Mouse (Mus musculus) lung, embryonic 16.5 days (tissue): Measurements from ENCODE around the gene Hsdl2. TPM values are rescaled to one million over a fixed set of nuclear protein-coding genes. Genes with fewer than 3 reads are reported as not detected.

Experiments used
- ATAC-seq: fragments of 200-750 bp; cut with Nextera tagmentation; 2 replicates; pipeline ENCODE4 v1.8.0; 2017; ENCODE audit warnings: low read depth, mild to moderate bottlenecking, moderate library complexity
- H3K27ac ChIP-seq: fragments of 300-500 bp; sonication (generic); 2 replicates; pipeline ENCODE4 v1.5.1; 2014; ENCODE audit warnings: mild to moderate bottlenecking, control low read depth, low read length
- H3K27me3 ChIP-seq: fragments of 300-500 bp; sonication (generic); 2 replicates; pipeline ENCODE4 v1.6.1; 2014; ENCODE audit warnings: low read depth, low read length, mixed read lengths; ENCODE audit not compliant: control insufficient read depth, insufficient read depth
- H3K36me3 ChIP-seq: fragments of 300-500 bp; sonication (generic); 2 replicates; pipeline ENCODE4 v1.6.1; 2014; ENCODE audit warnings: low read length; ENCODE audit not compliant: control insufficient read depth, insufficient read depth
- H3K4me1 ChIP-seq: fragments of 300-500 bp; sonication (generic); replicated peaks from 2 replicates; pipeline ENCODE4 v1.6.1; 2014; ENCODE audit warnings: low read length, mixed read lengths; ENCODE audit not compliant: control insufficient read depth, insufficient read depth
- H3K4me2 ChIP-seq: fragments of 300-500 bp; sonication (generic); 2 replicates; pipeline ENCODE4 v1.6.1; 2014; ENCODE audit warnings: low read depth, low read length, control low read depth
- H3K4me3 ChIP-seq: fragments of 300-500 bp; sonication (generic); 2 replicates; pipeline ENCODE4 v1.5.1; 2014; ENCODE audit warnings: mild to moderate bottlenecking, low read length, control low read depth
- H3K9ac ChIP-seq: fragments of 300-500 bp; sonication (generic); 2 replicates; pipeline ENCODE4 v1.6.1; 2014; ENCODE audit warnings: low read length, control low read depth
- H3K9me3 ChIP-seq: fragments of 300-500 bp; sonication (generic); 2 replicates; pipeline ENCODE4 v1.6.1; 2016; ENCODE audit warnings: low read length; ENCODE audit not compliant: control insufficient read depth
- WGBS: fragments of 180-500 bp; shearing (Covaris S2); extraction: QIAGEN DNeasy Blood & Tissue Kit; methylation state at CpG from one replicate; pipeline ENCODE4 v1.1.7; 2014; 5-methylcytosine and 5-hydroxymethylcytosine counted together
- polyA plus RNA-seq: library from polyadenylated mRNA; unstranded; fragments of >200 nt; fragmentation: Nextera tagmentation; extraction: Ambion mirVana; gene quantifications from 2 replicates; pipeline ENCODE4 v1.2.1, GENCODE M21; 2015

The Hsdl2 gene
- polyA plus RNA-seq, 1 experiment from 2014 or later: 26.3 TPM

DNA sequence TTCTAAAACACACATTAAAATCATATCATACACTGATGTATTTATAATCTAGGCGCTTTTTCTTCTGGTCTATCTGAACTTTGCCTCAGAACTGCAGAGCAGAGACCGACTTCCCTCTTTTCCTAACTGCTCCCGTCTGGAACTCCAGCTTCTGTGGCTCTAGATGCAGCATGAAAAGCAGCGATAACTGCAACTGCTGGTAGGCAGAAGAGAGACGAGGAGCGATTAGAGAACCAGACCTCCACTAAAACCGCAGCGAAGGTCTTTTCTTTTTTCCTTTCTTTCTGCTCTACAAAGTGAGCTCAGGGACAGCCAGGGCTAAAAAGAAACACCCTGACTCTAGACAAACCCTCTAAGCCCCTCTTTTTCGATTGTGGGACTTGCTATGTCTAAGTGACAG, 48.8 kb downstream of the Hsdl2 start:
- Histone ChIP-seq H3K9me3 (no peaks in the 10 kb centered on the region), H3K27ac (no peak overlapping the region), H3K4me1 (peaks cover 13% of the 10 kb centered on the region), H3K4me3 (no peak overlapping the region), H3K9ac (no peak overlapping the region), H3K27me3 (no peaks in the 10 kb centered on the region), H3K36me3 (no peaks in the 10 kb centered on the region), H3K4me2 (no peak overlapping the region)
- WGBS: 72% methylated on average over 9 of the region's 9 CpGs
- no peak for ATAC-seq

DNA sequence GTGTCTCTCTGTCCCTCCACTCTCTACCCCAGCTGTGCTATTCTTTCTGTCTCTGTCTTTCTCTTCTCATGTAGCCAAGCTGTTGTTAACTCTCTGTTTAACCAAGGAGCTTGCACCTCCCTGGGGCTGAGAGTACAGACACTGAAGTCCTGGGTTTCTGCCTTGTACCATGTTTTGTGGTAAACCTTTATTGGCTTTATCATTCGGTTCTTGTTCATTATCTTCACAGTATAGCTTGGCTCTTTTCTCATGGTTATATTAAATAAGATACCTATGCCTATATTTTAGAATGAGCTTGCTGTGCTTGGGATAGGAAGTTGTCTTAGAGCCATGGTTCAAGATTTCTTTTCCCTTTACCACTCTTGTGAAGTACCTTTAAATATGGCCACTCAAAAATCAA, 53.2 kb downstream of the Hsdl2 start:
- H3K9me3 ChIP-seq: no peaks in the 10 kb centered on the region
- ATAC-seq: no peak
- H3K4me3 ChIP-seq: no peak overlapping the region
- WGBS: 76% methylated on average over 1 of the region's 1 CpGs
- no peaks in the 10 kb centered on the region for H3K27me3 ChIP-seq
- H3K4me1 ChIP-seq: peaks cover 18% of the 10 kb centered on the region
- H3K4me2 ChIP-seq: no peak overlapping the region
- no peak overlapping the region for H3K9ac ChIP-seq
- no peak overlapping the region for H3K27ac ChIP-seq
- no peaks in the 10 kb centered on the region for H3K36me3 ChIP-seq

DNA sequence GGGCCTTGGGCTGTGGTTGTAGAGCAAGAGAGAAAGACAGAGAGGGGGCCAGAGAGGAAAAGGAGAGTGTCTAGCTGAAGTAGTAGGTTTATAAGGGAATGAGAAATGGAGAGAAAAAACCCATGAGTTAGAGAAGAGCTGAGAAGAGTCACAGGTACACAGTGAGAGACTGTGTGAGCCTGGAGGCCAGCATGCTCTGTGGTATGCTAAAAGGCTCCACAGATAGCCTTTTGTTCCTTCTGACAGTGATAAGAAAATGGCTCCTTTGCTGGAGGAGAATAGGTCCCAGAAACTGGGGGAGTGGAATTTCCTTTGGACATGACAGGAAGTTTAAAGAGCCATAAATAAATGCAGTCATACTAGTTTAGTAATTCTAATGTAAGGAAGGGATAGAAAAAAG, 57.8 kb downstream of the Hsdl2 start:
- peaks cover 27% of the 10 kb centered on the region for H3K4me1 ChIP-seq

DNA sequence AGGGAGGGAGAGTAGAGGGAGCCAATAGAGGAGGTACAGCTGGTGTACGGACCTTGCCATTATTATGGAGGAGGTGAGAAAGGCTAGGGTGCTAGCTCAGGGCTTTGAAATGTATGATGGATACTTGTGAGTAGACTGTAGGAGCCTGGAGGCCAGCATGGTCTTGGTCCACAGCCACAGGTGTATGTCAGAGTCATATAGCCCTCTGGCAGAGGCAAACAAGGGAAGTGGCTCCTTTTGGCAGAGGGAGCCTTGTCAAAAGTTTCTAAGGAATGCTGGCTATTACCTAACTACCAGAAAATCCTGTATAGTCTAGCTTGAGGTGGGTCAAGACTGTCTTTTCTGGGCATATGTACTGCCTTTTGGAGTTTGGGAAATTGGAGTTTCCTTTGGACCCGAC, 59.4 kb downstream of the Hsdl2 start:
- peak; percentile 52 for ATAC-seq
- no peaks in the 10 kb centered on the region for H3K9me3 ChIP-seq
- 57% methylated on average over 2 of the region's 2 CpGs for WGBS

More for the DNA sequence above, 57.8 kb downstream of the Hsdl2 start:
- no peak overlapping the region for H3K4me2 ChIP-seq
- H3K27ac ChIP-seq: no peak overlapping the region
- no peak overlapping the region for H3K9ac ChIP-seq
- no peaks in the 10 kb centered on the region for H3K27me3 ChIP-seq
- H3K4me3 ChIP-seq: no peak overlapping the region
- ATAC-seq: no peak
- H3K36me3 ChIP-seq: no peaks in the 10 kb centered on the region
- no peaks in the 10 kb centered on the region for H3K9me3 ChIP-seq

DNA sequence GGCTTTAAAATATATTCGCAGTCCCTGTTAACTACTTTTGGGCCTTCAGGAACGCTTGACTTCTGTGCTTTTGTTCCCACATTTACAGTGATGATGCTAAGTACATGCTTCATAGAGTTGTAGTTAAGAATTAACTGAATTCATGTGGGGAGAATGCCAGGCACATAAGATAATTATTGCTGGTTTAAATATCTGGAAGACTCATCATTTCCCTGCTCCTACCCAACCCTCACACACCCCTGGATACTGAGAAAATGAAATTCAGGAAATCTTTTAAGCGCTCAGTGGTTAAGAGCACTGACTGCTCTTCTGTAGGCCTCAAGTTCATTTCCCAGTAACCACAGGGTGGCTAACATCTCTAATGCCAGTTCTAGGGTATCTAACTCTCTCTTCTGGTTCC, 60.7 kb downstream of the Hsdl2 start:
- Histone ChIP-seq H3K4me3 (no peak overlapping the region), H3K27ac (no peak overlapping the region), H3K9me3 (no peaks in the 10 kb centered on the region), H3K4me2 (no peak overlapping the region), H3K9ac (no peak overlapping the region), H3K36me3 (no peaks in the 10 kb centered on the region), H3K27me3 (no peaks in the 10 kb centered on the region), H3K4me1 (peaks cover 17% of the 10 kb centered on the region)
- no peak for ATAC-seq
- WGBS: 86% methylated on average over 3 of the region's 3 CpGs

More for the DNA sequence above, 59.4 kb downstream of the Hsdl2 start:
- H3K9ac ChIP-seq: no peak overlapping the region
- H3K4me1 ChIP-seq: peaks cover 19% of the 10 kb centered on the region
- no peaks in the 10 kb centered on the region for H3K27me3 ChIP-seq
- H3K4me3 ChIP-seq: no peak overlapping the region
- no peak overlapping the region for H3K27ac ChIP-seq
- no peak overlapping the region for H3K4me2 ChIP-seq
- no peaks in the 10 kb centered on the region for H3K36me3 ChIP-seq

DNA sequence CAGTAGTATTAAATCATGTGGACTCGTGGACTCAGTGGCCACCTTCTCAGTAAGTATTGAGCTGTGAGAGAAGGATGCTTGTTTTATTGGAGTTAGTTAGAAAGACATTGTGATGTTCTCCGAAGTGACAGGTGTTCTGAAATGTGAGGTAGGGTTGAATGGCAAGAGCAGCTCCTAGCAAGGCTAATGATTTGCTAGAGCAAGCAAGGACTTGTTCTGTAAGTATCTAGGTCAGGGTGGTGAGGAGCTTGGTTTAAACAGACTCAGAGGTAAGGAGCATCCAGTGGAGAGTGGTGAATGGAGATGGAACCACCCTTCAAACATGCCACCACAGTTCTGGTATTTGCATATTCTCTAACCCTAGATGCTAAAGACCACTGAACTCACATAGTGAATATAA, 61.3 kb downstream of the Hsdl2 start:
- 78% methylated on average over 2 of the region's 2 CpGs for WGBS
- no peak overlapping the region for H3K9ac ChIP-seq
- no peaks in the 10 kb centered on the region for H3K36me3 ChIP-seq
- H3K27ac ChIP-seq: no peak overlapping the region
- no peaks in the 10 kb centered on the region for H3K9me3 ChIP-seq
- peaks cover 17% of the 10 kb centered on the region for H3K4me1 ChIP-seq
- no peak overlapping the region for H3K4me2 ChIP-seq
- no peaks in the 10 kb centered on the region for H3K27me3 ChIP-seq
- H3K4me3 ChIP-seq: no peak overlapping the region
- no peak for ATAC-seq

DNA sequence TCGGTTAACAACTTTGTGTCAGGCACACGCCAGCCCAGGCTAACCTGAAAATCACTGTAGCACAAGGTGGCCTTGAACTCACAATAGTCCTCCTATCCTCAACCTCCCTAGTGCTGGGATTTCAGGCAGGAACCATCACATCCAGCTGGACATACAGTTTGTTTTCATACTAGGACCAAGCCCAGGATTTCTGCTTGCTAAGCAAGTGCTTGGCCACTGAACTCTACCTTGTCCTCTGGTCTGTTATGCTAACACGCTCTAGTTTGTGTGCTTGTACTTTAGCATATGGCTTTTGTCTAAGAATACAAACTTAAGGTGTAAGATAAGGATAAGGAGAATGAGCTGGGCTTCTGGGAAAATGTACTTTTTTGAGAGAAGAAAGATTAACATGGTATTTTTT, 63.1 kb downstream of the Hsdl2 start:
- WGBS: 74% methylated on average over 3 of the region's 3 CpGs
- Histone ChIP-seq H3K36me3 (no peaks in the 10 kb centered on the region), H3K9ac (no peak overlapping the region), H3K9me3 (no peaks in the 10 kb centered on the region), H3K27ac (no peak overlapping the region), H3K27me3 (no peaks in the 10 kb centered on the region), H3K4me3 (no peak overlapping the region), H3K4me2 (no peak overlapping the region), H3K4me1 (peaks cover 14% of the 10 kb centered on the region)
- no peak for ATAC-seq

DNA sequence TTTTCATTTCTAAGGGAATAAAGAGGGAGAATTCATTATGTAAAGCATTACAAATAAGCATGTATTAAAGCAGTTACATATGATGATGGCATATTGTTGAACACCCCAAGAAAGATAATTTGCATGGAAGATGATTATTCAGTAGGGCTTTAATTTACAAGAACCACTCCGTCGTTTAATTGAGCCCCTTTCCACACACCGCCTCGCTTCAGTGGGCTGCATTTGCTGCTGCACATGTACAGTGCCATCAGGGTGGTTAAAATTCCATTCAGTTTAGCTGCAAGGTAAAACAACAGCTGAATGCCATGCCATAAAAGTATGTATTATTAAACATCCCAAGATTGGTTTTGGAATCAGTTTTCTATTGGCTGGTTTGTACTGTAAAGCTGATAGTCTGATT, 63.6 kb downstream of the Hsdl2 start:
- Histone ChIP-seq H3K27ac (no peak overlapping the region), H3K27me3 (no peaks in the 10 kb centered on the region), H3K4me1 (peaks cover 11% of the 10 kb centered on the region), H3K9me3 (no peaks in the 10 kb centered on the region), H3K4me3 (no peak overlapping the region), H3K4me2 (no peak overlapping the region), H3K36me3 (no peaks in the 10 kb centered on the region), H3K9ac (no peak overlapping the region)
- ATAC-seq: no peak
- 96% methylated on average over 4 of the region's 4 CpGs for WGBS

DNA sequence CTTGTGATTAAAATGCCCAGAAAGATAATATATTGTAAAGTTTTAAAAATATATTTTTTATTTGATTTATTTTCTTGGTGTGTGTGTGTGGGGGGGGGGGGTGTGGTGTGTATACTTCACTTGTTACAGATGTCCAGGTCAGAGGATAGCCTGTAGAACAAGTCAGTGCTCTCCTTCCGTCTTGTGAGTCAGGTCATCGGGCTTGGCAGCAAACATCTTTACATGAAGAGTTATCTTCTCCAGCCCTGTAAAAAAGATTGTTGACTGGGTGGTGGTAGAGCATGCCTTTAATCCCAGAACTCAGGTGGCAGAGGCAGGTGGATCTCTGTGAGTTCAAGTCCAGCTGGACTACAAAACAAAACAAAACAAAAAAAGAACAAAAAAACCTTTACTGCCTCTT, 64.2 kb downstream of the Hsdl2 start:
- WGBS: 91% methylated on average over 2 of the region's 2 CpGs
- H3K9ac ChIP-seq: no peak overlapping the region
- no peak overlapping the region for H3K4me3 ChIP-seq
- no peaks in the 10 kb centered on the region for H3K27me3 ChIP-seq
- no peaks in the 10 kb centered on the region for H3K36me3 ChIP-seq
- H3K27ac ChIP-seq: no peak overlapping the region
- no peak overlapping the region for H3K4me2 ChIP-seq
- no peak for ATAC-seq
- H3K9me3 ChIP-seq: no peaks in the 10 kb centered on the region
- peaks cover 7% of the 10 kb centered on the region; the same call in 1 of the 2 replicates for H3K4me1 ChIP-seq

DNA sequence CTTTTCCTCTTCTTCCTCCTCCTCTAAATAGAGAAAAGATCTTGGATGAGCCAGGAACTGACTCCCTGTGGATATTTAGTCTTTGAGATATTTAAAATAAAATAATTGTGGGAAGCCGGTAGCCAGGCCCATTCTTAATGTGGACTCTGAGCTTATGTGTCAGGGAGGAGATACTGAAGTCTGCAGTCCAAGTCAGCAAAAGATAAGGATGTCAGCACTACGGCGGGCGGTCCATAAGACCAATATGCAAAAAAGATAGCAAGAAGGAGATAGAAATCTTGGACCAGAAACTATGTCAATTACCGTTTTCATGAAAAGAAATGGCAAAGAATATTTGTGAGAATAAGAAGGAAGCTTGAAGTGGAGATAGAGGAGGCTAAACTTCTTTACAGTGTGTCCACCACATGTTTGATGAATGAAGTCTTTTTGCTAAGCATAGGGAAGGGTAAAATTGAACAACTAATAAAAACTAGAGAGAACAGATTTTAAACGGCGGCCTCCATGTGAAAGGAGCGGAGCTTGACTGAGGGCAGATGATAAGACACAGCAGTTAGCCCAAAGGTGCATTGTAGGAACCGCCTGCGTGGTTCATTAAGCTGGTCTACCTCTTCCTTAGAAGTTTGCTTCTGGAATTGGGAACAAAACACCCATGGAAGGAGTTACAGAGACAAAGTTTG, 64.8 kb downstream of the Hsdl2 start:
- Histone ChIP-seq H3K36me3 (no peaks in the 10 kb centered on the region), H3K9me3 (no peaks in the 10 kb centered on the region), H3K4me1 (peaks cover 5% of the 10 kb centered on the region; the same call in 1 of the 2 replicates), H3K4me3 (no peak overlapping the region), H3K27me3 (no peaks in the 10 kb centered on the region), H3K4me2 (no peak overlapping the region), H3K27ac (no peak overlapping the region), H3K9ac (no peak overlapping the region)
- WGBS: 82% methylated on average over 10 of the region's 10 CpGs
- no peak for ATAC-seq
